Mouse (Mus musculus) G1E (cell line): Measurements from ENCODE around the gene Sec24d.

ENCODE experiments used
- CTCF ChIP-seq: IDR thresholded peaks from 2 replicates; pipeline ENCODE4 v1.5.1; 2012; ENCODE audit warnings: low read depth, low read length, inconsistent platforms, mixed read lengths
- GATA1 ChIP-seq: IDR thresholded peaks from 2 replicates; pipeline ENCODE4 v1.6.1; 2012; ENCODE audit warnings: borderline replicate concordance, low read length, inconsistent platforms, mixed read lengths
- GATA2 ChIP-seq: IDR thresholded peaks from 2 replicates; pipeline ENCODE4 v1.6.1; 2012; ENCODE audit warnings: low read depth, low read length, inconsistent platforms, borderline replicate concordance
- POLR2AphosphoS5 ChIP-seq: IDR thresholded peaks from 2 replicates; pipeline ENCODE4 v1.6.1; 2012; ENCODE audit warnings: low read depth, low read length, inconsistent platforms; ENCODE audit not compliant: insufficient replicate concordance

GRCm38 (mm10) chr3:123334947-123335346, 67.7 kb downstream of the Sec24d start:
- TF ChIP-seq CTCF, result no peak
- no peak for TF ChIP-seq GATA1
- TF ChIP-seq POLR2AphosphoS5, result no peak
- TF ChIP-seq GATA2, result no peak
